Mouse (Mus musculus) testis, adult 2 months (tissue): ENCODE results near the gene Foxd2.

Experiments
- CTCF ChIP-seq: fragments of 200-500 bp; IDR thresholded peaks from 2 replicates; pipeline ENCODE4 v1.5.1; 2012; ENCODE audit warnings: low read depth, mild to moderate bottlenecking, inconsistent platforms, low read length, moderate library complexity; ENCODE audit not compliant: control insufficient read depth, insufficient read depth, insufficient replicate concordance
- POLR2A ChIP-seq: fragments of 200-500 bp; IDR thresholded peaks from 2 replicates; pipeline ENCODE4 v1.6.1; 2012; ENCODE audit warnings: low read depth, mild to moderate bottlenecking, inconsistent platforms, low read length, moderate library complexity; ENCODE audit not compliant: control insufficient read depth

- TF ChIP-seq CTCF (no peak), POLR2A (no peak)
Measured at GRCm38 (mm10) chr4:114905501-114905900, 3.2 kb downstream of the Foxd2 start.
